Mouse (Mus musculus) ES-E14 (cell line): ENCODE measurements around the gene Mcpt1.

Source experiments
- CHD2 ChIP-seq: IDR thresholded peaks from 2 replicates; pipeline ENCODE4 v1.6.1; 2014; ENCODE audit warnings: mild to moderate bottlenecking, low read depth, low read length, inconsistent platforms
- HCFC1 ChIP-seq: IDR thresholded peaks from 2 replicates; pipeline ENCODE4 v1.6.1; 2012; ENCODE audit warnings: low read length, inconsistent platforms, borderline replicate concordance; ENCODE audit not compliant: insufficient read depth
- ZC3H11A ChIP-seq: IDR thresholded peaks from 2 replicates; pipeline ENCODE4 v1.6.1; 2012; ENCODE audit warnings: low read depth, mild to moderate bottlenecking, inconsistent platforms, low read length, borderline replicate concordance
- ZNF384 ChIP-seq: IDR thresholded peaks from 2 replicates; pipeline ENCODE4 v1.6.1; 2012; ENCODE audit warnings: low read depth, low read length, inconsistent platforms

DNA sequence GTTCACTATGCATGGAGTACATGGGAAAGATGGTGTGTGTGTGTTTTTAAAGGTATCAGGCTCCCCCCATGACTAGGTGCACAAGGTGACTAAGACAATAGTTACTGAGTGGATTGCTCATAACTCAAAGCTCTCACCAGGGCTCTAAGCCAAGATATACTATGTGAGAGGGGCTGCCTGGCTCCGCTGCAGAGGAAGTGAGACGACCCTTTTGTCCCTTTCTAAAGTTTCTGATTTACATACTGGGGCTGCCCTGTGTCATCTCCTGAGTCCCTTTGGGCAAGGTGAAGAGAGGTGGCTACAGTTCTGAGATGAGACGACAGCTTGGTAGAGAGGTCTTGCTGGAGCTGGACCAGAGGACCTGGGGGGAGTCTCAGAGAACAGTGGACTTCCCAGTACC, 4.6 kb upstream of the Mcpt1 start:
- TF ChIP-seq HCFC1 (no peak), ZC3H11A (no peak), ZNF384 (no peak), CHD2 (no peak)
